In the genomic region with DNA sequence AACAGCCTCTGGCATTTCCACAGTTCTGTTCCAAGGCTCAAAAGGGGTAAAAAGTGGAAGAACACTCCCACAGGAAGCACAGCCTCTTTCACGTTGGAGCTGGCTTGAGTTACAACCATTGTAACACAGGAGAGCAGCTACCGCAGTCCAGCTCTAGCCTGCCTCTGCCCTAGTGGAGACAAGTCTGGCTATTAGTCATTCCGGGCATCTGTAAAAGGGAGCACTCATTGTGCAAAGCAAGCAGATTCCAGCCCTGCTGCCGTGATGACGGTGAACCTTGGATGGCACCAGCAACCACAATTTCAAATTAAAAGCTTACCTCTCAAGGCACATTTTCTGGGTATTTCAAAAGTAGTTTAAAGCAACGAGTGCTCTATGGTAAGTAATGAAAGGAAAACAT, we compare ENCODE assay signal across 14 mouse cellular contexts.
DNase-seq lines count a peak whose midpoint lies in the region; ATAC-seq and TF ChIP-seq lines count a peak whose summit lies in the region.
"Had no signal": no experiment of that assay in that cellular context is flagged by ENCODE, and none has a peak within 500 bp of the region (broad histone marks: within the 10 kb centered on the region; RNA-seq: fewer than 3 reads in every experiment).

No protein-coding gene starts in this region.

- H3K27me3 ChIP-seq in kidney, adult 2 months (replicated peaks; ENCODE audit: control insufficient read depth, insufficient read depth, low read length), result no peaks in the 10 kb centered on the region
- H3K27me3 ChIP-seq in kidney, embryonic 15.5 days, result no peaks in the 10 kb centered on the region
- no peaks in the 10 kb centered on the region for H3K27me3 ChIP-seq in stomach, embryonic 14.5 days (ENCODE audit: control insufficient read depth, insufficient read depth, low read length)
- H3K27me3 ChIP-seq: liver, embryonic 12.5 days had no signal

- H3K4me2 ChIP-seq in kidney, embryonic 15.5 days, result no peak overlapping the region
- H3K4me2 ChIP-seq in stomach, embryonic 14.5 days (replicated peaks; ENCODE audit: low read depth, low read length), result no peak overlapping the region
- H3K4me2 ChIP-seq: liver, embryonic 12.5 days had no signal

- peak; percentile 80 for DNase-seq in kidney, adult 2 months
- DNase-seq in kidney, adult 18-20 months, result no peak
- DNase-seq in brain, embryonic 14.5 days (ENCODE audit: low read depth), result peak; percentile 43
- no peak for DNase-seq in B cell, adult 2 months
- DNase-seq: cerebellum, postnatal 25 days; gastrocnemius, adult 2 months; right cerebral cortex, postnatal 4 days had no signal

- TF ChIP-seq POLR2A in kidney, adult 2 months (IDR thresholded peaks at IDR 0.05; ENCODE audit: low read depth, low read length), result no peak
- no peak for TF ChIP-seq POLR2A in brain, embryonic 14.5 days (IDR thresholded peaks at IDR 0.05; ENCODE audit: borderline replicate concordance, extremely low read depth, insufficient read depth, insufficient read length, poor library complexity, severe bottlenecking)

- WGBS in kidney, adult 2 months, result 19% methylated on average over 6 of the region's 6 CpGs
- WGBS in kidney, embryonic 15.5 days, result 23% methylated on average over 6 of the region's 6 CpGs
- 51% methylated on average over 6 of the region's 6 CpGs for WGBS in stomach, embryonic 14.5 days

- peaks cover 6% of the 10 kb centered on the region for H3K36me3 ChIP-seq in kidney, adult 2 months (ENCODE audit: control insufficient read depth, insufficient read depth, low read length)
- peaks cover 56% of the 10 kb centered on the region for H3K36me3 ChIP-seq in kidney, embryonic 15.5 days
- H3K36me3 ChIP-seq in stomach, embryonic 14.5 days (ENCODE audit: control insufficient read depth, insufficient read depth, low read length), result peaks cover 25% of the 10 kb centered on the region; the same call in 1 of the 2 replicates

- no peak overlapping the region for H3K4me3 ChIP-seq in kidney, adult 2 months (ENCODE audit: insufficient read depth, low read depth, low read length)
- H3K4me3 ChIP-seq in kidney, embryonic 15.5 days (replicated peaks), result no peak overlapping the region
- no peak overlapping the region for H3K4me3 ChIP-seq in stomach, embryonic 14.5 days (ENCODE audit: low read depth, low read length)
- H3K4me3 ChIP-seq: erythroblast, embryonic 14.5 days; gastrocnemius, adult 2 months; heart, embryonic 10.5 days; liver, embryonic 12.5 days had no signal

- TF ChIP-seq CTCF in kidney, adult 2 months (conservative IDR thresholded peaks at IDR 0.05; ENCODE audit: insufficient read depth, insufficient read length, low read depth, low read length), result no peak; the same call in 1 of the 2 replicates
- TF ChIP-seq CTCF in brain, embryonic 14.5 days (IDR thresholded peaks at IDR 0.05; ENCODE audit: borderline replicate concordance, extremely low read depth, insufficient read depth, insufficient read length), result no peak

- ATAC-seq in kidney, embryonic 15.5 days (replicated peaks; ENCODE audit: low FRiP score), result 0 out of 2 replicates have a peak, but pooled peaks have one; percentile 46
- 0 out of 2 replicates have a peak, but pooled peaks have one; percentile 11 for ATAC-seq in stomach, embryonic 14.5 days (ENCODE audit: insufficient number of reproducible peaks, insufficient read depth, low FRiP score, low read depth)
- ATAC-seq in cerebellum, adult (ENCODE audit: insufficient number of reproducible peaks, low FRiP score, low TSS enrichment), result no peak
- ATAC-seq: liver, embryonic 12.5 days had no signal

- peaks cover 6% of the 10 kb centered on the region; the same call in 1 of the 2 replicates for H3K4me1 ChIP-seq in kidney, adult 2 months (ENCODE audit: control insufficient read depth, insufficient read depth, low read length)
- peaks cover 26% of the 10 kb centered on the region for H3K4me1 ChIP-seq in kidney, embryonic 15.5 days
- H3K4me1 ChIP-seq in stomach, embryonic 14.5 days (ENCODE audit: control insufficient read depth, insufficient read depth, low read length), result no peaks in the 10 kb centered on the region
- H3K4me1 ChIP-seq: liver, embryonic 12.5 days had no signal

- no peaks in the 10 kb centered on the region for H3K9me3 ChIP-seq in kidney, embryonic 15.5 days (replicated peaks)
- H3K9me3 ChIP-seq in stomach, embryonic 14.5 days (ENCODE audit: control insufficient read depth, low read depth, low read length), result no peaks in the 10 kb centered on the region
- H3K9me3 ChIP-seq: heart, embryonic 10.5 days; liver, embryonic 12.5 days had no signal

- H3K9ac ChIP-seq in kidney, embryonic 15.5 days, result no peak overlapping the region
- no peak overlapping the region for H3K9ac ChIP-seq in stomach, embryonic 14.5 days (replicated peaks; ENCODE audit: low read depth, low read length)
- H3K9ac ChIP-seq: liver, embryonic 12.5 days had no signal

- H3K27ac ChIP-seq in kidney, adult 2 months (ENCODE audit: insufficient read depth, low read depth, low read length), result peak overlapping the region; percentile 4; the same call in 1 of the 2 replicates
- peak overlapping the region; percentile 54 for H3K27ac ChIP-seq in kidney, embryonic 15.5 days
- H3K27ac ChIP-seq in stomach, embryonic 14.5 days (ENCODE audit: low read length), result no peak overlapping the region
- H3K27ac ChIP-seq: gastrocnemius, adult 2 months; heart, embryonic 10.5 days; liver, embryonic 12.5 days; macrophage had no signal

Comparison
In these comparisons a context has a peak if more than half of its experiments do, and no peak if none do; other contexts are left out.
1. DNase-seq: peak in kidney, adult 2 months (single experiment) and brain, embryonic 14.5 days (single experiment); none in kidney, adult 18-20 months (single experiment) and B cell, adult 2 months (0 of 2).